Mouse (Mus musculus): ENCODE results near the gene Cap2.

GRCm38 (mm10) chr13:46490644-46491043 is 11.0 kb upstream of the Cap2 start:
- TF ChIP-seq CTCF (IDR thresholded peaks at IDR 0.05; ENCODE audit: extremely low read depth, insufficient read length, insufficient replicate concordance, low read depth, low read length) (no peak), POLR2A (IDR thresholded peaks at IDR 0.05; ENCODE audit: low read depth, low read length) (no peak)

Measured in small intestine, adult 2 months (tissue).